Mouse (Mus musculus) spleen, adult 12 weeks (tissue): ENCODE results near the gene Sprn.

ENCODE experiments used
- DNase-seq: peaks from one replicate; pipeline ENCODE4 v3.0.0; 2022; ENCODE audit warnings: low spot score

The Sprn gene

GRCm38 (mm10) chr7:140101498-140101897 lies 53.2 kb downstream of the Sprn start:
- no peak for DNase-seq
